Mouse (Mus musculus) MEL (cell line): Measurements from ENCODE around the gene Ddost. TPM values are rescaled to one million over a fixed set of nuclear protein-coding genes. Genes with fewer than 3 reads are reported as not detected.

Source experiments
- DNase-seq: peaks from one replicate; pipeline ENCODE4 v3.0.0; 2011; ENCODE audit warnings: low read depth, low spot score
- H3K27ac ChIP-seq: 2 replicates; pipeline ENCODE4 v1.5.1; 2012; ENCODE audit warnings: low read depth, mild to moderate bottlenecking, control low read depth, low read length, moderate library complexity; ENCODE audit not compliant: control insufficient read depth
- H3K27me3 ChIP-seq, 2 experiments: fragments of 150-350 bp in 1 of 2; sonication (generic) in 1 of 2; 2 replicates each; pipeline ENCODE4 v1.6.1; 2012; ENCODE audit warnings: low read length in 2 of 2, mild to moderate bottlenecking in 2 of 2, improper control_type of control experiment in 1 of 2, moderate library complexity in 1 of 2; ENCODE audit not compliant: insufficient read depth in 2 of 2, control insufficient read depth in 1 of 2
- H3K36me3 ChIP-seq, 2 experiments: 2 replicates each; pipeline ENCODE4 v1.6.1; 2012 to 2014; ENCODE audit warnings: low read length in 2 of 2, improper control_type of control experiment in 1 of 2, inconsistent platforms in 1 of 2, mild to moderate bottlenecking in 1 of 2; ENCODE audit not compliant: insufficient read depth in 2 of 2, control insufficient read depth in 1 of 2
- H3K4me1 ChIP-seq, 2 experiments: fragments of 150-350 bp in 1 of 2; sonication (generic) in 1 of 2; 2 replicates each; pipeline ENCODE4 v1.6.1; 2012; ENCODE audit warnings: low read length in 2 of 2, improper control_type of control experiment in 1 of 2, mild to moderate bottlenecking in 1 of 2; ENCODE audit not compliant: insufficient read depth in 2 of 2, control insufficient read depth in 1 of 2
- H3K4me3 ChIP-seq, 2 experiments: fragments of 150-350 bp in 1 of 2; sonication (generic) in 1 of 2; 2 replicates each; pipeline ENCODE4 v1.5.1; 2012; ENCODE audit warnings: low read depth in 2 of 2, low read length in 2 of 2, mild to moderate bottlenecking in 2 of 2, moderate library complexity in 2 of 2, control low read depth in 1 of 2, improper control_type of control experiment in 1 of 2; ENCODE audit not compliant: control insufficient read depth in 1 of 2, insufficient read depth in 1 of 2
- H3K79me2 ChIP-seq: 2 replicates; pipeline ENCODE4 v1.6.1; 2012; ENCODE audit warnings: mild to moderate bottlenecking, low read length, moderate library complexity; ENCODE audit not compliant: control insufficient read depth, poor library complexity, insufficient read depth
- H3K9ac ChIP-seq: 2 replicates; pipeline ENCODE4 v1.6.1; 2012; ENCODE audit warnings: low read depth, mild to moderate bottlenecking, control low read depth, low read length, moderate library complexity; ENCODE audit not compliant: control insufficient read depth, poor library complexity, severe bottlenecking
- H3K9me3 ChIP-seq: fragments of 150-350 bp; sonication (generic); replicated peaks from 2 replicates; pipeline ENCODE4 v1.6.1; 2012; ENCODE audit warnings: mild to moderate bottlenecking, low read length, improper control_type of control experiment, moderate library complexity; ENCODE audit not compliant: insufficient read depth
- BHLHE40 ChIP-seq: IDR thresholded peaks from 2 replicates; pipeline ENCODE4 v1.6.1; 2012; ENCODE audit warnings: low read depth, mild to moderate bottlenecking, inconsistent platforms, low read length, improper control_type of control experiment, borderline replicate concordance
- CHD2 ChIP-seq: IDR thresholded peaks from 2 replicates; pipeline ENCODE4 v1.6.1; 2011; ENCODE audit warnings: low read length, improper control_type of control experiment
- E2F4 ChIP-seq: IDR thresholded peaks from 2 replicates; pipeline ENCODE4 v1.6.1; 2011; ENCODE audit warnings: low read depth, low read length, improper control_type of control experiment, borderline replicate concordance
- ELF1 ChIP-seq: IDR thresholded peaks from 2 replicates; pipeline ENCODE4 v1.6.1; 2014; ENCODE audit warnings: low read depth, mild to moderate bottlenecking, inconsistent platforms, low read length, improper control_type of control experiment, moderate library complexity
- EP300 ChIP-seq, 2 experiments: IDR thresholded peaks; 2 replicates each; pipeline ENCODE4 v1.6.1; 2011; ENCODE audit warnings: improper control_type of control experiment in 2 of 2, low read length in 2 of 2, low read depth in 1 of 2, mild to moderate bottlenecking in 1 of 2
- ETS1 ChIP-seq: IDR thresholded peaks from 2 replicates; pipeline ENCODE4 v1.6.1; 2012; ENCODE audit warnings: low read depth, mild to moderate bottlenecking, inconsistent platforms, low read length, improper control_type of control experiment, moderate library complexity
- GABPA ChIP-seq: IDR thresholded peaks from 2 replicates; pipeline ENCODE4 v1.6.1; 2012; ENCODE audit warnings: low read depth, mild to moderate bottlenecking, inconsistent platforms, low read length, improper control_type of control experiment, moderate library complexity
- GATA1 ChIP-seq: IDR thresholded peaks from 2 replicates; pipeline ENCODE4 v1.6.1; 2011; ENCODE audit warnings: low read depth, low read length, improper control_type of control experiment
- KAT2A ChIP-seq: conservative IDR thresholded peaks from 2 replicates; pipeline ENCODE4 v1.6.1; 2012; ENCODE audit warnings: low read depth, low read length, improper control_type of control experiment, inconsistent platforms
- MAFK ChIP-seq: IDR thresholded peaks from 2 replicates; pipeline ENCODE4 v1.6.1; 2011; ENCODE audit warnings: low read depth, mild to moderate bottlenecking, low read length, improper control_type of control experiment, borderline replicate concordance
- MAZ ChIP-seq: IDR thresholded peaks from 2 replicates; pipeline ENCODE4 v1.6.1; 2012; ENCODE audit warnings: low read depth, mild to moderate bottlenecking, inconsistent platforms, low read length, improper control_type of control experiment
- MEF2A ChIP-seq: IDR thresholded peaks from 2 replicates; pipeline ENCODE4 v1.6.1; 2014; ENCODE audit warnings: low read depth, mild to moderate bottlenecking, inconsistent platforms, low read length, improper control_type of control experiment; ENCODE audit not compliant: poor library complexity, insufficient replicate concordance, severe bottlenecking; ENCODE audit errors: extremely low read depth
- MXI1 ChIP-seq: IDR thresholded peaks from 2 replicates; pipeline ENCODE4 v1.6.1; 2011; ENCODE audit warnings: mild to moderate bottlenecking, low read depth, low read length, improper control_type of control experiment
- MYB ChIP-seq: IDR thresholded peaks from 2 replicates; pipeline ENCODE4 v1.6.1; 2011; ENCODE audit warnings: mild to moderate bottlenecking, low read depth, low read length, improper control_type of control experiment
- MYC ChIP-seq: IDR thresholded peaks from 2 replicates; pipeline ENCODE4 v1.6.1; 2011; ENCODE audit warnings: low read depth, mild to moderate bottlenecking, low read length, improper control_type of control experiment, moderate library complexity
- NELFE ChIP-seq: IDR thresholded peaks from 2 replicates; pipeline ENCODE4 v1.6.1; 2011; ENCODE audit warnings: low read depth, low read length, improper control_type of control experiment
- NRF1 ChIP-seq: IDR thresholded peaks from 2 replicates; pipeline ENCODE4 v1.6.1; 2014; ENCODE audit warnings: low read depth, mild to moderate bottlenecking, inconsistent platforms, low read length, improper control_type of control experiment, moderate library complexity; ENCODE audit not compliant: poor library complexity, insufficient read depth, severe bottlenecking
- POLR2A ChIP-seq, 2 experiments: IDR thresholded peaks; 2 replicates each; pipeline ENCODE4 v1.6.1; 2011 to 2012; ENCODE audit warnings: low read length in 2 of 2, mild to moderate bottlenecking in 2 of 2, control low read depth in 1 of 2, improper control_type of control experiment in 1 of 2, low read depth in 1 of 2, moderate library complexity in 1 of 2; ENCODE audit not compliant: control insufficient read depth in 1 of 2, insufficient read depth in 1 of 2, poor library complexity in 1 of 2
- POLR2AphosphoS2 ChIP-seq: IDR thresholded peaks from 2 replicates; pipeline ENCODE4 v1.6.1; 2011; ENCODE audit warnings: low read length, improper control_type of control experiment
- POLR2AphosphoS5 ChIP-seq: IDR thresholded peaks from 2 replicates; pipeline ENCODE4 v1.6.1; 2012; ENCODE audit warnings: low read depth, borderline replicate concordance, mild to moderate bottlenecking, inconsistent platforms, low read length, moderate library complexity, mixed read lengths
- RAD21 ChIP-seq: IDR thresholded peaks from 2 replicates; pipeline ENCODE4 v1.6.1; 2011; ENCODE audit warnings: mild to moderate bottlenecking, low read depth, low read length, improper control_type of control experiment
- RCOR1 ChIP-seq: IDR thresholded peaks from 2 replicates; pipeline ENCODE4 v1.6.1; 2012; ENCODE audit warnings: low read depth, mild to moderate bottlenecking, inconsistent platforms, low read length, improper control_type of control experiment
- SIN3A ChIP-seq: IDR thresholded peaks from 2 replicates; pipeline ENCODE4 v1.6.1; 2012; ENCODE audit warnings: low read length, improper control_type of control experiment, inconsistent platforms
- SMC3 ChIP-seq: IDR thresholded peaks from 2 replicates; pipeline ENCODE4 v1.6.1; 2011; ENCODE audit warnings: low read depth, low read length, improper control_type of control experiment
- TBP ChIP-seq: IDR thresholded peaks from 2 replicates; pipeline ENCODE4 v1.8.0; 2011; ENCODE audit warnings: low read depth, low read length, improper control_type of control experiment
- TCF12 ChIP-seq: IDR thresholded peaks from 2 replicates; pipeline ENCODE4 v1.6.1; 2014; ENCODE audit warnings: low read depth, mild to moderate bottlenecking, inconsistent platforms, low read length, improper control_type of control experiment, moderate library complexity
- UBTF ChIP-seq: IDR thresholded peaks from 2 replicates; pipeline ENCODE4 v1.6.1; 2012; ENCODE audit warnings: low read depth, mild to moderate bottlenecking, inconsistent platforms, low read length, improper control_type of control experiment, moderate library complexity, borderline replicate concordance; ENCODE audit not compliant: insufficient read depth
- USF1 ChIP-seq: IDR thresholded peaks from 2 replicates; pipeline ENCODE4 v1.6.1; 2014; ENCODE audit warnings: low read depth, mild to moderate bottlenecking, inconsistent platforms, low read length, improper control_type of control experiment, moderate library complexity
- ZMIZ1 ChIP-seq: IDR thresholded peaks from 2 replicates; pipeline ENCODE4 v1.6.1; 2012; ENCODE audit warnings: low read depth, mild to moderate bottlenecking, inconsistent platforms, low read length, improper control_type of control experiment, moderate library complexity
- polyA plus RNA-seq, 2 experiments: library from polyadenylated mRNA; stranded (reverse) in 1 of 2; unstranded in 1 of 2; fragments of >175 nt in 1 of 2; fragments of >200 nt in 1 of 2; gene quantifications; 2 replicates each; pipeline versions ENCODE4 v1.2.1 to v1.2.4; 2012; ENCODE audit warnings: low replicate concordance in 2 of 2, low read depth in 1 of 2; ENCODE audit not compliant: insufficient read length in 2 of 2, insufficient read depth in 1 of 2, missing spikeins in 1 of 2
- total RNA-seq: library from RNA; depleted of rRNA; stranded (reverse); fragments of 300-350 nt; gene quantifications from 2 replicates; pipeline ENCODE4 v1.2.3, GENCODE M21; 2012

Ddost gene
- total and polyA plus RNA-seq, 3 experiments, result 68.9 to 402 (median 283) TPM

GRCm38 (mm10) chr4:138343341-138343837 lies 38.9 kb downstream of the Ddost start:
- Histone ChIP-seq H3K9ac (no peak overlapping the region), H3K79me2 (no peaks in the 10 kb centered on the region), H3K27ac (no peak overlapping the region), H3K4me1 (peaks cover 14 to 32% of the 10 kb centered on the region in 2 experiments), H3K4me3 (no peak overlapping the region), H3K36me3 (peaks cover 0 to 22% of the 10 kb centered on the region in 2 experiments; a peak in 2 of 4 replicates), H3K27me3 (no peaks in the 10 kb centered on the region), H3K9me3 (no peaks in the 10 kb centered on the region)
- DNase-seq, result no peak
- no peak for TF ChIP-seq ETS1
- TF ChIP-seq GABPA, result no peak
- TF ChIP-seq ZMIZ1, result no peak
- TF ChIP-seq ELF1, result no peak
- TF ChIP-seq MAFK, result no peak

- H3K4me1 ChIP-seq, result peaks cover 14 to 30% of the 10 kb centered on the region in 2 experiments
- H3K79me2 ChIP-seq, result no peaks in the 10 kb centered on the region
- peaks cover 0 to 22% of the 10 kb centered on the region in 2 experiments; a peak in 2 of 4 replicates for H3K36me3 ChIP-seq
- peak overlapping the region; percentile 55 for H3K27ac ChIP-seq
- no peaks in the 10 kb centered on the region for H3K27me3 ChIP-seq
- H3K9ac ChIP-seq, result no peak overlapping the region; the same call in 1 of the 2 replicates
- no peaks in the 10 kb centered on the region for H3K9me3 ChIP-seq
- no peak overlapping the region for H3K4me3 ChIP-seq
- DNase-seq, result peak; percentile 92
- TF ChIP-seq ETS1 (peak; percentile 97), MYC (peak; percentile 95), SIN3A (peak; percentile 87), KAT2A (no peak), NRF1 (no peak), POLR2AphosphoS2 (no peak), POLR2AphosphoS5 (no peak), POLR2A (IDR thresholded peaks at IDR 0.05; ENCODE audit: control insufficient read depth in 1 of 2, insufficient read depth in 1 of 2, low read depth in 1 of 2, low read length in 2 of 2, poor library complexity in 1 of 2) (no peak), USF1 (peak; percentile 73), E2F4 (no peak), RCOR1 (0 out of 2 replicates have a peak, but pooled peaks have one; percentile 46), BHLHE40 (peak; percentile 83), GATA1 (peak; percentile 57; the same call in 1 of the 2 replicates), ELF1 (peak; percentile 71), MXI1 (peak; percentile 90), MYB (no peak), TCF12 (peak; percentile 70), RAD21 (no peak), MAFK (no peak), MAZ (no peak), MEF2A (no peak), EP300 (IDR thresholded peaks at IDR 0.05; ENCODE audit: low read depth in 1 of 2, low read length in 2 of 2) (peak; percentile 85 to 91), NELFE (no peak), ZMIZ1 (no peak), UBTF (no peak), GABPA (no peak), CHD2 (no peak), SMC3 (no peak), TBP (no peak)
Observed at GRCm38 (mm10) chr4:138344891-138345545, 40.5 kb downstream of the Ddost start.
